In the genomic region with DNA sequence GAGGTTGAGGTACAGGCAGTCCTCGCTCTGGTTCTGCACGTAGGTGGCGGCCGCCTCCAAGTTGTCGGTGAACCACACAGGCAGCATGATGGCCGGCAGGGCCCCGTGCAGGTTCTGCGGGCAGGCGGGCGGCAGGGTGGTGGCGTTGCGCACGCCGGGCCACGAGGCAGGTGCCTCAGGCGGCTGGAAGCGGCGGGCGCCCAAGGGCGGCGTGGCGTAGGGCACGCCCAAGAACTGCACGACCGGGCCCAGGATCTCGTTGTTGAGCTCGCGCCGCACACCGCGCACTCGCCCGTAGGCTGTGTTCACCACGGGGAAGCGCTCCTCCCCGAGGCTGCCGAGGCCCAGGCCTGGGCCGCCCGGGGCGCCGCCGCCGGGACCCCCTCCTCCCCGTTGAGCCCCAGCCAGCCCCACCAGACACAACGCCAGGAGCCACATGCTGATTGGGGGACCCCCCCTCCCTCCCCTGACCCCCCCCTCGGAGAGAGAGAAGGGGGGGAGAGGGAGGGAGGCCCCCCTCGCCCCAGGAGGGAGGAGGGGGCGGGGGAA, we compare ENCODE assay signal across 8 mouse cellular contexts. TPM values are rescaled to one million over a fixed set of nuclear protein-coding genes. Genes with fewer than 3 reads are reported as not detected.
DNase-seq lines count a peak whose midpoint lies in the region; ATAC-seq and TF ChIP-seq lines count a peak whose summit lies in the region.

No protein-coding gene starts in this region.

- H3K27me3 ChIP-seq in E14TG2a.4 (ENCODE audit: insufficient read depth, low read length), result peaks cover 58% of the 10 kb centered on the region
- H3K27me3 ChIP-seq in embryonic facial prominence, embryonic 11.5 days (ENCODE audit: control insufficient read depth, insufficient read depth, low read length), result 0 out of 2 replicates have a peak, but pooled peaks cover 2% of the 10 kb centered on the region
- no peaks in the 10 kb centered on the region for H3K27me3 ChIP-seq in intestine, embryonic 14.5 days (replicated peaks; ENCODE audit: control insufficient read depth, insufficient read depth, low read length)
- peaks cover 20% of the 10 kb centered on the region for H3K27me3 ChIP-seq in lung, embryonic 15.5 days
- peaks cover 12% of the 10 kb centered on the region for H3K27me3 ChIP-seq in small intestine, adult 2 months (ENCODE audit: control insufficient read depth, insufficient read depth, low read length)

- DNase-seq in cerebellum, postnatal 25 days, result peak; percentile 50 to 60
- DNase-seq in cerebellum, adult 9-10 months, result no peak
- DNase-seq in embryonic facial prominence, embryonic 11.5 days (ENCODE audit: low spot score), result peak; percentile 58
- peak; percentile 70 for DNase-seq in intestine, embryonic 14.5 days (ENCODE audit: low spot score)
- no peak for DNase-seq in ovary, adult 18-20 months (ENCODE audit: low spot score)

- H3K9me3 ChIP-seq in E14TG2a.4 (ENCODE audit: low read length), result no peaks in the 10 kb centered on the region
- no peaks in the 10 kb centered on the region for H3K9me3 ChIP-seq in embryonic facial prominence, embryonic 11.5 days (replicated peaks; ENCODE audit: control insufficient read depth, low read length)
- H3K9me3 ChIP-seq in intestine, embryonic 14.5 days (ENCODE audit: control insufficient read depth, low read length), result no peaks in the 10 kb centered on the region
- no peaks in the 10 kb centered on the region for H3K9me3 ChIP-seq in lung, embryonic 15.5 days

- peak overlapping the region; percentile 8; the same call in 1 of the 2 replicates for H3K27ac ChIP-seq in embryonic facial prominence, embryonic 11.5 days (replicated peaks; ENCODE audit: low read depth, low read length)
- H3K27ac ChIP-seq in intestine, embryonic 14.5 days (ENCODE audit: low read depth), result peak overlapping the region; percentile 11; the same call in 1 of the 2 replicates
- H3K27ac ChIP-seq in lung, embryonic 15.5 days, result 0 out of 2 replicates have a peak overlapping the region, but pooled peaks have one; percentile 14
- H3K27ac ChIP-seq in small intestine, adult 2 months (ENCODE audit: insufficient read depth, low read depth, low read length), result no peak overlapping the region

- H3K4me3 ChIP-seq in E14TG2a.4 (replicated peaks; ENCODE audit: low read length), result peak overlapping the region; percentile 81
- peak overlapping the region; percentile 79 for H3K4me3 ChIP-seq in embryonic facial prominence, embryonic 11.5 days (ENCODE audit: low read depth, low read length)
- peak overlapping the region; percentile 79 for H3K4me3 ChIP-seq in intestine, embryonic 14.5 days (ENCODE audit: low read depth, low read length)
- H3K4me3 ChIP-seq in lung, embryonic 15.5 days, result peak overlapping the region; percentile 37
- peak overlapping the region; percentile 42 for H3K4me3 ChIP-seq in small intestine, adult 2 months (ENCODE audit: low read depth, low read length)

- H3K9ac ChIP-seq in embryonic facial prominence, embryonic 11.5 days (replicated peaks; ENCODE audit: low read length), result peak overlapping the region; percentile 77
- peak overlapping the region; percentile 60 for H3K9ac ChIP-seq in intestine, embryonic 14.5 days (ENCODE audit: low read length)
- H3K9ac ChIP-seq in lung, embryonic 15.5 days, result peak overlapping the region; percentile 58

- H3K4me2 ChIP-seq in embryonic facial prominence, embryonic 11.5 days (ENCODE audit: low read depth, low read length), result peak overlapping the region; percentile 93
- peak overlapping the region; percentile 77 for H3K4me2 ChIP-seq in intestine, embryonic 14.5 days (ENCODE audit: low read length)
- H3K4me2 ChIP-seq in lung, embryonic 15.5 days, result peak overlapping the region; percentile 98

- H3K4me1 ChIP-seq in E14TG2a.4 (replicated peaks; ENCODE audit: low read depth, low read length), result peaks cover 61% of the 10 kb centered on the region
- H3K4me1 ChIP-seq in embryonic facial prominence, embryonic 11.5 days (ENCODE audit: control insufficient read depth, insufficient read depth, low read length), result peaks cover 9% of the 10 kb centered on the region
- peaks cover 28% of the 10 kb centered on the region for H3K4me1 ChIP-seq in intestine, embryonic 14.5 days (replicated peaks; ENCODE audit: control insufficient read depth, insufficient read depth, low read length)
- peaks cover 39% of the 10 kb centered on the region for H3K4me1 ChIP-seq in lung, embryonic 15.5 days
- H3K4me1 ChIP-seq in small intestine, adult 2 months (ENCODE audit: control insufficient read depth, insufficient read depth, insufficient read length, low read length), result peaks cover 4% of the 10 kb centered on the region

- ATAC-seq in embryonic facial prominence, embryonic 11.5 days (replicated peaks; ENCODE audit: insufficient number of reproducible peaks, low FRiP score, low TSS enrichment, low read depth), result no peak
- ATAC-seq in intestine, embryonic 14.5 days (replicated peaks; ENCODE audit: low FRiP score, low TSS enrichment, low read depth), result no peak
- no peak for ATAC-seq in lung, embryonic 15.5 days (ENCODE audit: borderline replicate concordance, extremely low read depth, low FRiP score, low TSS enrichment)

- TF ChIP-seq POLR2A in small intestine, adult 2 months (IDR thresholded peaks at IDR 0.05; ENCODE audit: low read depth, low read length), result no peak

- no peak for TF ChIP-seq CTCF in E14TG2a.4 (conservative IDR thresholded peaks at IDR 0.05; ENCODE audit: low read length)
- TF ChIP-seq CTCF in small intestine, adult 2 months (IDR thresholded peaks at IDR 0.05; ENCODE audit: extremely low read depth, insufficient read length, insufficient replicate concordance, low read depth, low read length), result no peak

- peaks cover 8% of the 10 kb centered on the region for H3K36me3 ChIP-seq in E14TG2a.4 (ENCODE audit: insufficient read depth, low read length)
- H3K36me3 ChIP-seq in embryonic facial prominence, embryonic 11.5 days (replicated peaks; ENCODE audit: control insufficient read depth, insufficient read depth, low read depth, low read length), result peaks cover 7% of the 10 kb centered on the region
- H3K36me3 ChIP-seq in intestine, embryonic 14.5 days (ENCODE audit: control insufficient read depth, insufficient read depth, low read length), result peaks cover 20% of the 10 kb centered on the region
- H3K36me3 ChIP-seq in lung, embryonic 15.5 days, result peaks cover 13% of the 10 kb centered on the region; the same call in 1 of the 2 replicates
- no peaks in the 10 kb centered on the region for H3K36me3 ChIP-seq in small intestine, adult 2 months (ENCODE audit: control insufficient read depth, insufficient read depth, low read length)

- WGBS in embryonic facial prominence, embryonic 11.5 days, result 7% methylated on average over 39 of the region's 48 CpGs
- 16% methylated on average over 31 of the region's 48 CpGs for whole genome bisulfite sequencing in intestine, embryonic 14.5 days
- WGBS in lung, embryonic 15.5 days, result 13% methylated on average over 35 of the region's 48 CpGs
- WGBS in small intestine, adult 2 months, result 5% methylated on average over 48 of the region's 48 CpGs

RNA-seq across cellular contexts. Expression of gene Nlgn2, which starts 3.5 kb away (rescaled TPM):
- 8.2 and 9.1 TPM in 2 replicates for polyA plus RNA-seq in embryonic facial prominence, embryonic 11.5 days (2014; fragmentation: Nextera tagmentation; extraction: Ambion mirVana)
- polyA plus RNA-seq in intestine, embryonic 14.5 days (2014; fragmentation: Nextera tagmentation; extraction: Ambion mirVana), result 8.5 TPM in 2 replicates
- polyA plus RNA-seq in lung, embryonic 15.5 days (2015; fragmentation: Nextera tagmentation; extraction: Ambion mirVana), result 5.5 and 6.5 TPM in 2 replicates
- 11.1 and 12.0 TPM in 2 replicates for polyA plus RNA-seq in small intestine, adult 2 months (2012; rRNA removed)

RNA-seq across cellular contexts. Expression of gene Tmem256, which starts 4.2 kb away (rescaled TPM):
- polyA plus RNA-seq in embryonic facial prominence, embryonic 11.5 days (2014; fragmentation: Nextera tagmentation; extraction: Ambion mirVana), result 294 and 335 TPM in 2 replicates
- 436 and 455 TPM in 2 replicates for polyA plus RNA-seq in intestine, embryonic 14.5 days (2014; fragmentation: Nextera tagmentation; extraction: Ambion mirVana)
- polyA plus RNA-seq in lung, embryonic 15.5 days (2015; fragmentation: Nextera tagmentation; extraction: Ambion mirVana), result 434 and 473 TPM in 2 replicates
- 98.8 and 99.3 TPM in 2 replicates for polyA plus RNA-seq in small intestine, adult 2 months (2012; rRNA removed)

RNA-seq across cellular contexts. Expression of gene Spem1, which starts 12.1 kb away (rescaled TPM):
- 0.27 TPM in 1 of 2 replicates, not detected in the other for polyA plus RNA-seq in embryonic facial prominence, embryonic 11.5 days (2014; fragmentation: Nextera tagmentation; extraction: Ambion mirVana)
- polyA plus RNA-seq in intestine, embryonic 14.5 days (2014; fragmentation: Nextera tagmentation; extraction: Ambion mirVana), result 0.17 TPM in 1 of 2 replicates, not detected in the other
- not detected in 2 replicates for polyA plus RNA-seq in lung, embryonic 15.5 days (2015; fragmentation: Nextera tagmentation; extraction: Ambion mirVana)
- polyA plus RNA-seq in small intestine, adult 2 months (2012; rRNA removed), result not detected in 2 replicates

RNA-seq across cellular contexts. Expression of gene Plscr3, which starts 12.1 kb away (rescaled TPM):
- polyA plus RNA-seq in embryonic facial prominence, embryonic 11.5 days (2014; fragmentation: Nextera tagmentation; extraction: Ambion mirVana), result 90.0 and 102 TPM in 2 replicates
- polyA plus RNA-seq in intestine, embryonic 14.5 days (2014; fragmentation: Nextera tagmentation; extraction: Ambion mirVana), result 92.1 and 94.4 TPM in 2 replicates
- 110 and 119 TPM in 2 replicates for polyA plus RNA-seq in lung, embryonic 15.5 days (2015; fragmentation: Nextera tagmentation; extraction: Ambion mirVana)
- polyA plus RNA-seq in small intestine, adult 2 months (2012; rRNA removed), result 14.6 and 29.3 TPM in 2 replicates

RNA-seq across cellular contexts. Expression of gene Spem2, which starts 15.8 kb away (rescaled TPM):
- polyA plus RNA-seq in embryonic facial prominence, embryonic 11.5 days (2014; fragmentation: Nextera tagmentation; extraction: Ambion mirVana), result not detected in 2 replicates
- not detected in 2 replicates for polyA plus RNA-seq in intestine, embryonic 14.5 days (2014; fragmentation: Nextera tagmentation; extraction: Ambion mirVana)
- not detected in 2 replicates for polyA plus RNA-seq in lung, embryonic 15.5 days (2015; fragmentation: Nextera tagmentation; extraction: Ambion mirVana)
- not detected in 2 replicates for polyA plus RNA-seq in small intestine, adult 2 months (2012; rRNA removed)

Comparison
In these comparisons a context has a peak if more than half of its experiments do, and no peak if none do; other contexts are left out.
1. DNase-seq: peak in cerebellum, postnatal 25 days (2 of 2), embryonic facial prominence, embryonic 11.5 days (single experiment) and intestine, embryonic 14.5 days (single experiment); none in cerebellum, adult 9-10 months (single experiment) and ovary, adult 18-20 months (single experiment).
2. Peak in every context shown above with its lines, with median percentiles within 50 percentile points of each other: H3K4me3 ChIP-seq, H3K4me2 ChIP-seq and H3K9ac ChIP-seq.